Mouse (Mus musculus): Measurements from ENCODE around the gene Zfp128. TPM values are rescaled to one million over a fixed set of nuclear protein-coding genes. Genes with fewer than 3 reads are reported as not detected.
A peak's percentile ranks its signal among the peaks of the same experiment; 100 is the strongest.

The Zfp128 gene
- polyA plus RNA-seq, 1 experiment, result 0.85 TPM

DNA sequence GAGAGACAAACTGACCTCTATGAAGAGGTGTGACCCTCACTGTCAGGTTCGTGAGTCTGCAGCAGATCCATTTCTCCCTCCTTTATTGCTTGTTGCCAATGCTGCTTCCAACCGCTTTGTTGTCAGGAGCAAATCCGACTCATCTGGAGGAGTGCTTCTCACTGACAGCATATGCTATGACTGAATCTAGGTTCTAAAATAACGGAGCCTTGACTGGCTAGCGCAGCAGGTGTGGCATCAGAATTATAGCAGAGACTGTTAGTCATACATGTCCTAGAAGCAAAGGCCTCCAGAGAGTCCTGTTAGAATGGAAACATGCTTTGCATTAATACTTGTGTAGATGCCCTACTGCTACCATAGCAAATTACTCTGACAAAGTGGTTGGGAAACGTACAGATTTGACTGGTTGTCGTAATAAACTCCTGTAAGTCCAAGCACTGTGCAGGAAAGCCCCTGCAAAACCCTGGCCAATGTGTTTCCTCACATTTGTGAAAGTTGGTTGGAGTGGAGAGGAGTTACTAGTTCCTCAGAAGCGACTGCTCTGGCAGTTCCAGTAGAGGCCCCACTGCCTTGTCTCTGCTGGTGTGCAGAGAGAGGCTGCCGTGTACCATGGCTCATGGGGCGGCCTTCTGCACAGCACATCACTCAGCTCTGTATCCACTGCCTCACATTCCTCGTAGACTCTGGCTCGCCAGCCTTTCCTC, 5.7 kb downstream of the Zfp128 start:
- DNase-seq (ENCODE audit: low read depth in 1 of 2, low spot score in 2 of 2), result no peak
- Histone ChIP-seq H3K4me3 (ENCODE audit: extremely low read depth, insufficient read depth, insufficient read length) (no peak overlapping the region), H3K36me3 (ENCODE audit: control insufficient read depth, insufficient read depth, low read length) (peaks cover 8% of the 10 kb centered on the region), H3K27me3 (ENCODE audit: control insufficient read depth, insufficient read depth, low read length) (no peaks in the 10 kb centered on the region), H3K4me1 (ENCODE audit: control insufficient read depth, insufficient read depth, insufficient read length) (peaks cover under 1% of the 10 kb centered on the region; the same call in 1 of the 2 replicates), H3K27ac (ENCODE audit: insufficient read depth, low read length) (no peak overlapping the region)
- TF ChIP-seq CTCF (IDR thresholded peaks at IDR 0.05; ENCODE audit: extremely low read depth, insufficient read depth, insufficient read length, insufficient replicate concordance) (no peak), POLR2A (IDR thresholded peaks at IDR 0.05; ENCODE audit: low read depth, low read length) (no peak)
- WGBS, result 90% methylated on average over 12 of the region's 12 CpGs

DNA sequence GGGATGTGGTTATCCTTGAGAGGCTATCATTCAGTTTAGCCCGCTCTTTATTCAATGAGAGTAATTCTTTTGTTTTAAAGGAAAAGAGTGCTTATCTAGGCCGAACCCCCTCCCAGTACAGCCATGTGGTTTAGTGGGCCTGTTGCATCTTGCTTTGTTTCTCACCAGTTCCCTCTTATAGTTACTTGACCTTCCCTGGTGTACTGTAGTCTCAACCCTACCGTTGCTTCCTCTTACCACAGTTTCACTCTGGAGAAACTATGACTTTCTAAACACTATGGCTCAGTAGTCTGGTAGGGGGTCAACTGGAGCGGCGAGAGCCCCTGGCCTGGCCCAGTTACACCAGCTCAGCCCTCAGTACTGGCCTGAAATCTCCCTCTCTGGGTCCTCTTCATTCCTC, 6.6 kb downstream of the Zfp128 start:
- peak overlapping the region; percentile 43; the same call in 1 of the 2 replicates for H3K27ac ChIP-seq (ENCODE audit: insufficient read depth, low read length)
- 82% methylated on average over 5 of the region's 5 CpGs for WGBS
- H3K4me1 ChIP-seq (ENCODE audit: control insufficient read depth, insufficient read depth, insufficient read length), result no peaks in the 10 kb centered on the region; the same call in 1 of the 2 replicates
- H3K4me3 ChIP-seq (ENCODE audit: extremely low read depth, insufficient read depth, insufficient read length), result no peak overlapping the region
- H3K36me3 ChIP-seq (ENCODE audit: control insufficient read depth, insufficient read depth, low read length), result peaks cover 8% of the 10 kb centered on the region
- TF ChIP-seq POLR2A (IDR thresholded peaks at IDR 0.05; ENCODE audit: low read depth, low read length) (no peak), CTCF (IDR thresholded peaks at IDR 0.05; ENCODE audit: extremely low read depth, insufficient read depth, insufficient read length, insufficient replicate concordance) (no peak)
- DNase-seq (ENCODE audit: low read depth in 1 of 2, low spot score in 2 of 2), result no peak
- H3K27me3 ChIP-seq (ENCODE audit: control insufficient read depth, insufficient read depth, low read length), result no peaks in the 10 kb centered on the region

DNA sequence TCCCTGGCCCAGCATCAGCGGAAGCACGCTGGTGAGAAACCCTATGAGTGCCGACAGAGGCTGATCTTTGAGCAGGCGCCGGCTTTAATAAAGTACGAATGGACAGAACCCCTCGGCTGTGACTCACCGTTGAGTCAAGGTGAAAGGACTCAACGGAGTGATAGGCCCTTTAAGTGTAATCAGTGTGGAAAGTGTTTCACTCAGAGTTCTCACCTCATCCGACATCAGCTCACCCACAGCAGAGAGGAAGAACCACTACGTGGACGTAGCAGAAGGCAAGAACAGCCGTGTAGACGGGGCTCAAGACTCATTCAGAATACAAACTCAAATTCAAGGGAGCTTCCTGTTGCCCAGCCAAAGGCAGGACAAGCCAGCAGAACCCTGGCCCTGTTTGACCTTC, 10.0 kb downstream of the Zfp128 start:
- Histone ChIP-seq H3K27me3 (ENCODE audit: control insufficient read depth, insufficient read depth, low read length) (no peaks in the 10 kb centered on the region), H3K27ac (ENCODE audit: insufficient read depth, low read length) (no peak overlapping the region), H3K36me3 (ENCODE audit: control insufficient read depth, insufficient read depth, low read length) (peaks cover 7% of the 10 kb centered on the region), H3K4me1 (ENCODE audit: control insufficient read depth, insufficient read depth, insufficient read length) (no peaks in the 10 kb centered on the region; the same call in 1 of the 2 replicates), H3K4me3 (ENCODE audit: extremely low read depth, insufficient read depth, insufficient read length) (no peak overlapping the region)
- no peak for TF ChIP-seq CTCF (IDR thresholded peaks at IDR 0.05; ENCODE audit: extremely low read depth, insufficient read depth, insufficient read length, insufficient replicate concordance)
- TF ChIP-seq POLR2A (IDR thresholded peaks at IDR 0.05; ENCODE audit: low read depth, low read length), result no peak
- 88% methylated on average over 14 of the region's 14 CpGs for WGBS
- DNase-seq (ENCODE audit: low read depth in 1 of 2, low spot score in 2 of 2), result no peak

DNA sequence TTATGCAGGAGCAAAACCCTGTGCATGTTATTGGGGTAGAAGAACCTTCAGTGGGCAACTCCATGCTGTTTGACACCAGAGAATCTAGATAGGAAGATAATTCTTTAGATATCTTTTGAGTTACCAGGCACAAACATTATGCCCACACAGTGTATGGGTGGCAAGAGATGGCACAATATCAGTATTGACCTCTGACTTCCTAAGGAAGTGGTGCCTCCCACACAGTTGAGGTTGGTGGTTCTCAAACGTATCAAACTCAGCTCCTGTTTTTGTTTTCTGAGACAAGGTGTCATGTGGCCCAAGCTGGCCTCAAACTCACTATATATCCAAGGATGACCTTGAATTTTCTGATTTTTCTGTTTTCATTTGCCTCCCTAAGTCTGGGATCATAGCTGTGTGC, 10.4 kb downstream of the Zfp128 start:
- DNase-seq (ENCODE audit: low read depth in 1 of 2, low spot score in 2 of 2), result no peak
- peaks cover 7% of the 10 kb centered on the region for H3K36me3 ChIP-seq (ENCODE audit: control insufficient read depth, insufficient read depth, low read length)
- TF ChIP-seq CTCF (IDR thresholded peaks at IDR 0.05; ENCODE audit: extremely low read depth, insufficient read depth, insufficient read length, insufficient replicate concordance) (no peak), POLR2A (IDR thresholded peaks at IDR 0.05; ENCODE audit: low read depth, low read length) (no peak)
- whole genome bisulfite sequencing, result 12% methylated on average over 1 of the region's 1 CpGs
- H3K27ac ChIP-seq (ENCODE audit: insufficient read depth, low read length), result no peak overlapping the region
- no peaks in the 10 kb centered on the region for H3K27me3 ChIP-seq (ENCODE audit: control insufficient read depth, insufficient read depth, low read length)
- H3K4me3 ChIP-seq (ENCODE audit: extremely low read depth, insufficient read depth, insufficient read length), result no peak overlapping the region
- H3K4me1 ChIP-seq (ENCODE audit: control insufficient read depth, insufficient read depth, insufficient read length), result no peaks in the 10 kb centered on the region; the same call in 1 of the 2 replicates

DNA sequence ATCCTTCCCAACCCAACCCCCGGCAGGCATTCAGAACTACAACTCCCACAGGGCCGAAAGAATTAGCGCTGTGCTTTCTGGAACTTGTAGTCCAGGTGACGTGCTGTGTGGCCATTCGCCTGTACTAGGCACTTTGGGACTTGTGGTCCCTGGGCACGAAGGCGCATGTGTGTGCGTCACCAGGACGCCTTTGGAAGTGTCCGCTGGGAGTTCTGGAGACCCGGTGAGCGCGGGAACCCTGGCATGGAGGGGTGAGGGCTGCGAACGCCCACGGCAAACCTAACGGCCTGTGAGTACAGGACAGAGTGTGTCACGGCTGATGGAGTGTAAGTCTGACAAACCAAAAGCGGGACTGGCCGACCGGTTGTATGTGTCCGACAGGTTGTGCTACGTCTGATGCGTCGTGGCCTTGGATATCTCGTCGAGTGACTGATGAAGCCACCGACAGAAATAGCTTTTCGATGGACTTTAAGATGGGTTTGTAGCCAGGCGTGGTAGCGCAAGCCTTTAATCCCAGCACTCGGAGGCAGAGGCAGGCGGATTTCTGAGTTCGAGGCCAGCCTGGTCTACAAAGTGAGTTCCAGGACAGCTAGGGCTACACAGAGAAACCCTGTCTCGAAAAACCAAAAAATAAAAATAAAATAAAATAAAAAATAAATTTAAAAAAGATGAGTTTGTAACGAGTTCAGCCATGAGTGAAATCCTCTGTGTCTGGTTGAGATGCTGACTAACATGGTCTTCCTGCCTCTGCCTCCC, 16.9 kb downstream of the Zfp128 start, which contains the start of gene Zscan22:
Gene Zscan22 (plus strand): TSS at position 161 of the 756 bp plus-strand sequence.
- peak; percentile 67 to 85 for DNase-seq (ENCODE audit: low read depth in 1 of 2, low spot score in 2 of 2)
- 5% methylated on average over 36 of the region's 36 CpGs for WGBS
- peak within 1 kb of the TSS; percentile 96 for H3K4me3 ChIP-seq (ENCODE audit: extremely low read depth, insufficient read depth, insufficient read length)

DNA sequence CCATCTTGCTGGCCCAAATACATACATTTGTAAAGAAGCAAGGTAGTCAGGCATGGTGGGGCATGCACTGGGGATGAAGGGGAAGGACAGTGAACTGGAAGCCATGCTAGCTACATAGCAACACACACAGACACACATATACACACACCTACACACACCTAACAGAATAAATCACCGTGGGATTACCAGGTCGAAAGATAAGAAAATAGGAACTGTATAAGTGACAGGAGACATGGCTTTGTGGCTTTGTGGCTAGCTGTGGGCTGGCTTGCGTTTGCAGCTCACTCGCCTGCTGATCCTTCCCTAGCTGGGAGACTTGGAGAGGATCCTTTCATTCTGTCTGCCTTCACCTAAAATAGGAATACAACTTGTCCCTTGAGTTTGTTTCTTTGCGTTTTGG, 20.5 kb downstream of the Zfp128 start:
- Histone ChIP-seq H3K27ac (ENCODE audit: insufficient read depth, low read length) (no peak overlapping the region), H3K4me1 (ENCODE audit: control insufficient read depth, insufficient read depth, insufficient read length) (peaks cover 3% of the 10 kb centered on the region; the same call in 1 of the 2 replicates), H3K36me3 (ENCODE audit: control insufficient read depth, insufficient read depth, low read length) (peaks cover 10% of the 10 kb centered on the region), H3K4me3 (ENCODE audit: extremely low read depth, insufficient read depth, insufficient read length) (no peak overlapping the region), H3K27me3 (ENCODE audit: control insufficient read depth, insufficient read depth, low read length) (no peaks in the 10 kb centered on the region)
- TF ChIP-seq POLR2A (IDR thresholded peaks at IDR 0.05; ENCODE audit: low read depth, low read length) (no peak), CTCF (IDR thresholded peaks at IDR 0.05; ENCODE audit: extremely low read depth, insufficient read depth, insufficient read length, insufficient replicate concordance) (no peak)
- whole genome bisulfite sequencing, result 38% methylated on average over 5 of the region's 5 CpGs
- no peak for DNase-seq (ENCODE audit: low read depth in 1 of 2, low spot score in 2 of 2)

More for the DNA sequence above, 16.9 kb downstream of the Zfp128 start, which contains the start of gene Zscan22:
- TF ChIP-seq CTCF (IDR thresholded peaks at IDR 0.05; ENCODE audit: extremely low read depth, insufficient read depth, insufficient read length, insufficient replicate concordance), result no peak
- peak; percentile 21; the same call in 1 of the 2 replicates for TF ChIP-seq POLR2A (IDR thresholded peaks at IDR 0.05; ENCODE audit: low read depth, low read length)
- Histone ChIP-seq H3K4me1 (ENCODE audit: control insufficient read depth, insufficient read depth, insufficient read length) (peaks cover 3% of the 10 kb centered on the region; the same call in 1 of the 2 replicates), H3K27me3 (ENCODE audit: control insufficient read depth, insufficient read depth, low read length) (no peaks in the 10 kb centered on the region), H3K27ac (ENCODE audit: insufficient read depth, low read length) (peak within 1 kb of the TSS; percentile 31; the same call in 1 of the 2 replicates), H3K36me3 (ENCODE audit: control insufficient read depth, insufficient read depth, low read length) (0 out of 2 replicates have a peak, but pooled peaks cover 2% of the 10 kb centered on the region)

Measured in spleen, adult 2 months (tissue).